Mouse (Mus musculus) lung, adult 2 months (tissue): Measurements from ENCODE around the gene Rragd. TPM values are rescaled to one million over a fixed set of nuclear protein-coding genes. Genes with fewer than 3 reads are reported as not detected.
"Not testable (repeated sequence)": the region's sequence is repeated elsewhere in the genome, so short reads cannot be mapped to it uniquely, and the experiment has no call there.

ENCODE experiments used
- DNase-seq: peaks from one replicate; pipeline ENCODE4 v3.0.0; 2022
- H3K4me1 ChIP-seq: fragments of 200-500 bp; 2 replicates; pipeline ENCODE4 v1.6.1; 2011; ENCODE audit warnings: low read length; ENCODE audit not compliant: control insufficient read depth, insufficient read depth
- H3K4me3 ChIP-seq: fragments of 200-500 bp; replicated peaks from 2 replicates; pipeline ENCODE3; 2011; ENCODE audit warnings: low read depth, mild to moderate bottlenecking, control low read depth, low read length; ENCODE audit errors: extremely low read depth
- CTCF ChIP-seq: fragments of 200-500 bp; IDR thresholded peaks from 2 replicates; pipeline ENCODE4 v1.5.1; 2011; ENCODE audit warnings: mild to moderate bottlenecking, low read length, control low read depth; ENCODE audit not compliant: insufficient read depth
- POLR2A ChIP-seq: fragments of 200-500 bp; IDR thresholded peaks from 2 replicates; pipeline ENCODE4 v1.6.1; 2011; ENCODE audit warnings: low read depth, mild to moderate bottlenecking, control low read depth, low read length, borderline replicate concordance; ENCODE audit errors: extremely low read depth
- WGBS: fragments of 180-500 bp; shearing (Covaris S2); methylation state at CpG from one replicate; pipeline ENCODE4 v1.1.7; 2018; 5-methylcytosine and 5-hydroxymethylcytosine counted together
- polyA plus RNA-seq: library from polyadenylated mRNA; depleted of rRNA; stranded (reverse); fragments of >200 nt; gene quantifications from 2 replicates; pipeline ENCODE4 v1.2.3, GENCODE M21; 2012

Gene Rragd
- polyA plus RNA-seq, 1 experiment, result 3.4 TPM

GRCm38 (mm10) chr4:32952681-32953080, 30.2 kb upstream of the Rragd start:
- DNase-seq, result no peak
- 12% methylated on average over 7 of the region's 7 CpGs for WGBS
- H3K4me3 ChIP-seq, result no peak overlapping the region
- no peak for TF ChIP-seq POLR2A
- no peak for TF ChIP-seq CTCF
- peaks cover 2% of the 10 kb centered on the region for H3K4me1 ChIP-seq

GRCm38 (mm10) chr4:32956423-32956822, 26.4 kb upstream of the Rragd start:
- no peak for DNase-seq
- 58% methylated on average over 2 of the region's 2 CpGs for WGBS
- peaks cover 2% of the 10 kb centered on the region for H3K4me1 ChIP-seq
- TF ChIP-seq POLR2A (no peak), CTCF (no peak)
- no peak overlapping the region for H3K4me3 ChIP-seq

- TF ChIP-seq POLR2A (no peak), CTCF (no peak)
- Histone ChIP-seq H3K4me1 (no peaks in the 10 kb centered on the region), H3K4me3 (no peak overlapping the region)
- 70% methylated on average over 3 of the region's 3 CpGs for WGBS
- DNase-seq, result no peak
Observed at GRCm38 (mm10) chr4:32961394-32961793, 21.4 kb upstream of the Rragd start.

- 83% methylated on average over 19 of the region's 19 CpGs for WGBS
- H3K4me3 ChIP-seq, DNase-seq, H3K4me1 ChIP-seq: not testable (repeated sequence)
Observed at GRCm38 (mm10) chr4:32964619-32965018, 18.2 kb upstream of the Rragd start.

- H3K4me3 ChIP-seq, result no peak overlapping the region
- H3K4me1 ChIP-seq, result no peaks in the 10 kb centered on the region
- 80% methylated on average over 4 of the region's 4 CpGs for WGBS
- DNase-seq, result no peak
- TF ChIP-seq POLR2A, result no peak
- TF ChIP-seq CTCF, result no peak
Observed at GRCm38 (mm10) chr4:32977331-32977730, 5.5 kb upstream of the Rragd start.

GRCm38 (mm10) chr4:32980061-32980460, 2.8 kb upstream of the Rragd start:
- H3K4me1 ChIP-seq, result no peaks in the 10 kb centered on the region
- no peak for TF ChIP-seq CTCF
- no peak for TF ChIP-seq POLR2A
- WGBS, result 84% methylated on average over 3 of the region's 3 CpGs
- H3K4me3 ChIP-seq, result no peak overlapping the region
- no peak for DNase-seq

GRCm38 (mm10) chr4:32981617-32982016, 1.2 kb upstream of the Rragd start:
- WGBS, result 36% methylated on average over 5 of the region's 5 CpGs
- TF ChIP-seq POLR2A (no peak), CTCF (no peak)

GRCm38 (mm10) chr4:32982041-32982715, 659 bp upstream of the Rragd start:
- no peak for DNase-seq
- Histone ChIP-seq H3K4me1 (no peaks in the 10 kb centered on the region), H3K4me3 (no peak overlapping the region)
- no peak for TF ChIP-seq CTCF
- no peak for TF ChIP-seq POLR2A
- whole genome bisulfite sequencing, result 9% methylated on average over 15 of the region's 15 CpGs

More at GRCm38 (mm10) chr4:32981617-32982016, 1.2 kb upstream of the Rragd start:
- no peak for DNase-seq
- no peaks in the 10 kb centered on the region for H3K4me1 ChIP-seq
- no peak overlapping the region for H3K4me3 ChIP-seq

GRCm38 (mm10) chr4:32983176-32984155, 629 bp downstream of the Rragd start:
- Histone ChIP-seq H3K4me3 (peak overlapping the region; percentile 71), H3K4me1 (no peaks in the 10 kb centered on the region)
- WGBS, result under 1% methylated on average over 74 of the region's 94 CpGs
- DNase-seq, result peak; percentile 48
- TF ChIP-seq CTCF (no peak), POLR2A (no peak)

GRCm38 (mm10) chr4:32984242-32984641, 1.4 kb downstream of the Rragd start:
- no peak for TF ChIP-seq CTCF
- TF ChIP-seq POLR2A, result no peak
- peak overlapping the region; percentile 35 for H3K4me3 ChIP-seq
- 7% methylated on average over 13 of the region's 13 CpGs for WGBS
- DNase-seq, result no peak
- no peaks in the 10 kb centered on the region for H3K4me1 ChIP-seq
